Mouse (Mus musculus) thymus, adult 2 months (tissue): ENCODE results near the gene Wdr4.

ENCODE experiments used
- CTCF ChIP-seq: fragments of 200-500 bp; IDR thresholded peaks from 2 replicates; pipeline ENCODE4 v1.5.1; 2012; ENCODE audit warnings: mild to moderate bottlenecking, control low read depth, low read length, moderate library complexity, borderline replicate concordance; ENCODE audit not compliant: control insufficient read depth, poor library complexity, insufficient read depth; ENCODE audit errors: extremely low read depth
- POLR2A ChIP-seq: fragments of 200-500 bp; IDR thresholded peaks from 2 replicates; pipeline ENCODE4 v1.6.1; 2012; ENCODE audit warnings: mild to moderate bottlenecking, low read length, control low read depth, moderate library complexity; ENCODE audit not compliant: control insufficient read depth, poor library complexity, insufficient read depth; ENCODE audit errors: extremely low read depth

GRCm38 (mm10) chr17:31512593-31512992 is 7.2 kb downstream of the Wdr4 start:
- TF ChIP-seq POLR2A (no peak), CTCF (no peak)
